In genomic region chr10:99165751-99166282, GRCm38 (mm10) we compare ENCODE assay signal across 10 mouse cellular contexts. TPM values are rescaled to one million over a fixed set of nuclear protein-coding genes. Genes with fewer than 3 reads are reported as not detected.
A peak's percentile ranks its signal among the peaks of the same experiment; 100 is the strongest.
DNase-seq lines count a peak whose midpoint lies in the region; ATAC-seq and TF ChIP-seq lines count a peak whose summit lies in the region.
"Had no signal": no experiment of that assay in that cellular context is flagged by ENCODE, and none has a peak within 500 bp of the region (broad histone marks: within the 10 kb centered on the region; RNA-seq: fewer than 3 reads in every experiment).

No protein-coding gene starts in this region.

- H3K27me3 ChIP-seq in intestine, postnatal 0 days (replicated peaks; ENCODE audit: control insufficient read depth, insufficient read depth, low read length): no peaks in the 10 kb centered on the region
- no peaks in the 10 kb centered on the region for H3K27me3 ChIP-seq in lung, embryonic 16.5 days (ENCODE audit: control insufficient read depth, insufficient read depth, low read depth, low read length)
- H3K27me3 ChIP-seq in forebrain, embryonic 12.5 days: no peaks in the 10 kb centered on the region
- H3K27me3 ChIP-seq: midbrain, embryonic 15.5 days had no signal

- H3K4me2 ChIP-seq in intestine, postnatal 0 days (replicated peaks; ENCODE audit: low read depth): no peak overlapping the region
- H3K4me2 ChIP-seq in lung, embryonic 16.5 days (ENCODE audit: low read depth, low read length): no peak overlapping the region
- H3K4me2 ChIP-seq in forebrain, embryonic 12.5 days: no peak overlapping the region
- H3K4me2 ChIP-seq: midbrain, embryonic 15.5 days had no signal

- no peaks in the 10 kb centered on the region for H3K9me3 ChIP-seq in intestine, postnatal 0 days (ENCODE audit: control insufficient read depth)
- no peaks in the 10 kb centered on the region for H3K9me3 ChIP-seq in lung, embryonic 16.5 days (ENCODE audit: control insufficient read depth, low read length)
- no peaks in the 10 kb centered on the region for H3K9me3 ChIP-seq in forebrain, embryonic 12.5 days
- H3K9me3 ChIP-seq: midbrain, embryonic 15.5 days had no signal

- no peak overlapping the region for H3K4me3 ChIP-seq in intestine, postnatal 0 days (ENCODE audit: low read depth, low read length)
- no peak overlapping the region for H3K4me3 ChIP-seq in lung, embryonic 16.5 days (ENCODE audit: low read length)
- H3K4me3 ChIP-seq in forebrain, embryonic 12.5 days (replicated peaks): no peak overlapping the region
- H3K4me3 ChIP-seq: midbrain, embryonic 15.5 days had no signal

- 26% methylated on average over 7 of the region's 7 CpGs for WGBS in intestine, postnatal 0 days
- WGBS in lung, embryonic 16.5 days: 50% methylated on average over 7 of the region's 7 CpGs
- 82% methylated on average over 7 of the region's 7 CpGs for WGBS in forebrain, embryonic 12.5 days

- peak; percentile 81 for DNase-seq in MN1 (ENCODE audit: low spot score)
- peak; percentile 52 for DNase-seq in ZHBTc4 (ENCODE audit: low read depth, low spot score)
- DNase-seq in frontal cortex, postnatal 36 days (ENCODE audit: low spot score in 2 of 2): no peak
- DNase-seq: gastrocnemius, postnatal 10 days had no signal

- H3K9ac ChIP-seq in intestine, postnatal 0 days (ENCODE audit: low read depth, low read length): no peak overlapping the region
- H3K9ac ChIP-seq in lung, embryonic 16.5 days (ENCODE audit: low read length): no peak overlapping the region
- no peak overlapping the region for H3K9ac ChIP-seq in forebrain, embryonic 12.5 days
- H3K9ac ChIP-seq: midbrain, embryonic 15.5 days had no signal

- H3K36me3 ChIP-seq in intestine, postnatal 0 days (ENCODE audit: control insufficient read depth, insufficient read depth): no peaks in the 10 kb centered on the region
- no peaks in the 10 kb centered on the region for H3K36me3 ChIP-seq in lung, embryonic 16.5 days (ENCODE audit: control insufficient read depth, insufficient read depth, low read length)
- no peaks in the 10 kb centered on the region for H3K36me3 ChIP-seq in forebrain, embryonic 12.5 days (replicated peaks)
- H3K36me3 ChIP-seq: midbrain, embryonic 15.5 days had no signal

- no peak for TF ChIP-seq CTCF in intestine, postnatal 0 days (IDR thresholded peaks at IDR 0.05; ENCODE audit: low read depth)

- H3K27ac ChIP-seq in intestine, postnatal 0 days (ENCODE audit: low read depth, low read length): no peak overlapping the region
- peak overlapping the region; percentile 67 for H3K27ac ChIP-seq in lung, embryonic 16.5 days (ENCODE audit: low read length)
- no peak overlapping the region for H3K27ac ChIP-seq in forebrain, embryonic 12.5 days
- H3K27ac ChIP-seq: midbrain, embryonic 15.5 days had no signal

- ATAC-seq in intestine, postnatal 0 days: peak; percentile 64; the same call in 1 of the 2 replicates
- peak; percentile 22; the same call in 1 of the 2 replicates for ATAC-seq in lung, embryonic 16.5 days (ENCODE audit: low read depth)
- no peak for ATAC-seq in forebrain, embryonic 12.5 days (ENCODE audit: low FRiP score)
- ATAC-seq in monocyte, adult 5-6 weeks (replicated peaks; ENCODE audit: insufficient number of reproducible peaks, low FRiP score, low TSS enrichment, poor library complexity, severe bottlenecking): no peak

- H3K4me1 ChIP-seq in intestine, postnatal 0 days (replicated peaks; ENCODE audit: control insufficient read depth, insufficient read depth, low read length): peaks cover 3% of the 10 kb centered on the region; the same call in 1 of the 2 replicates
- peaks cover 14% of the 10 kb centered on the region for H3K4me1 ChIP-seq in lung, embryonic 16.5 days (replicated peaks; ENCODE audit: control insufficient read depth, insufficient read depth, low read length)
- H3K4me1 ChIP-seq in forebrain, embryonic 12.5 days: 0 out of 2 replicates have a peak, but pooled peaks cover 4% of the 10 kb centered on the region
- H3K4me1 ChIP-seq: midbrain, embryonic 15.5 days had no signal

RNA-seq across cellular contexts. Expression of gene Phxr2, which starts 39.7 kb away (rescaled TPM):
- polyA plus RNA-seq in intestine, postnatal 0 days (2015; fragmentation: Nextera tagmentation; extraction: Ambion mirVana): not detected in 2 replicates
- polyA plus RNA-seq in lung, embryonic 16.5 days (2015; fragmentation: Nextera tagmentation; extraction: Ambion mirVana): not detected in 2 replicates
- polyA plus RNA-seq in forebrain, embryonic 12.5 days (2016; fragmentation: Nextera tagmentation; extraction: Ambion mirVana): not detected in 2 replicates
- not detected in 3 replicates for total RNA-seq in monocyte, adult 5-6 weeks (2017)
- total RNA-seq: gastrocnemius, postnatal 10 days had no signal
- polyA plus RNA-seq: midbrain, embryonic 15.5 days; testis, adult 2 months had no signal

RNA-seq across cellular contexts. Expression of gene Galnt4, which starts 57.9 kb away (rescaled TPM):
- 12.9 and 13.2 TPM in 2 replicates for polyA plus RNA-seq in intestine, postnatal 0 days (2015; fragmentation: Nextera tagmentation; extraction: Ambion mirVana)
- 15.1 and 17.1 TPM in 2 replicates for polyA plus RNA-seq in lung, embryonic 16.5 days (2015; fragmentation: Nextera tagmentation; extraction: Ambion mirVana)
- polyA plus RNA-seq in forebrain, embryonic 12.5 days (2016; fragmentation: Nextera tagmentation; extraction: Ambion mirVana): 4.4 and 5.1 TPM in 2 replicates
- 8.3 to 13.4 TPM (median 8.6 TPM) in 3 replicates for total RNA-seq in monocyte, adult 5-6 weeks (2017)

RNA-seq across cellular contexts. Expression of gene Poc1b, which starts 59.0 kb away (rescaled TPM):
- 6.9 and 8.5 TPM in 2 replicates for polyA plus RNA-seq in intestine, postnatal 0 days (2015; fragmentation: Nextera tagmentation; extraction: Ambion mirVana)
- 17.3 and 22.7 TPM in 2 replicates for polyA plus RNA-seq in lung, embryonic 16.5 days (2015; fragmentation: Nextera tagmentation; extraction: Ambion mirVana)
- polyA plus RNA-seq in forebrain, embryonic 12.5 days (2016; fragmentation: Nextera tagmentation; extraction: Ambion mirVana): 24.6 and 25.5 TPM in 2 replicates
- 3.5 to 11.2 TPM (median 9.5 TPM) in 3 replicates for total RNA-seq in monocyte, adult 5-6 weeks (2017)

Comparison
In these comparisons a context has a peak if more than half of its experiments do, and no peak if none do; other contexts are left out.
1. DNase-seq: peak in MN1 (single experiment) and ZHBTc4 (single experiment); none in frontal cortex, postnatal 36 days (0 of 2).
2. ATAC-seq: peak in intestine, postnatal 0 days (single experiment) and lung, embryonic 16.5 days (single experiment); none in forebrain, embryonic 12.5 days (single experiment) and monocyte, adult 5-6 weeks (single experiment).